Mouse (Mus musculus) heart, postnatal 0 days (tissue): Measurements from ENCODE around the gene Atp6v1c2. TPM values are rescaled to one million over a fixed set of nuclear protein-coding genes. Genes with fewer than 3 reads are reported as not detected.
A peak's percentile ranks its signal among the peaks of the same experiment; 100 is the strongest.

Experiments used
- ATAC-seq: fragments of 200-750 bp; cut with Nextera tagmentation; 2 replicates; pipeline ENCODE4 v1.8.0; 2017; ENCODE audit warnings: low read depth, moderate number of reproducible peaks, moderate library complexity; ENCODE audit not compliant: insufficient read depth
- DNase-seq: peaks from one replicate; pipeline ENCODE4 v3.0.0-alpha.2; 2016; ENCODE audit warnings: low spot score
- H3K27ac ChIP-seq: fragments of 300-500 bp; sonication (generic); 2 replicates; pipeline ENCODE4 v1.5.1; 2014; ENCODE audit warnings: low read depth, mild to moderate bottlenecking
- H3K27me3 ChIP-seq: fragments of 300-500 bp; sonication (generic); 2 replicates; pipeline ENCODE4 v1.6.1; 2014; ENCODE audit warnings: low read length, mixed read lengths; ENCODE audit not compliant: control insufficient read depth, insufficient read depth
- H3K36me3 ChIP-seq: fragments of 300-500 bp; sonication (generic); replicated peaks from 2 replicates; pipeline ENCODE4 v1.6.1; 2014; ENCODE audit warnings: low read length, mixed read lengths; ENCODE audit not compliant: control insufficient read depth, insufficient read depth
- H3K4me1 ChIP-seq: fragments of 300-500 bp; sonication (generic); 2 replicates; pipeline ENCODE4 v1.6.1; 2014; ENCODE audit warnings: antibody characterized with exemption; ENCODE audit not compliant: control insufficient read depth, insufficient read depth
- H3K4me2 ChIP-seq: fragments of 300-500 bp; sonication (generic); 2 replicates; pipeline ENCODE4 v1.6.1; 2014; ENCODE audit warnings: low read depth, mild to moderate bottlenecking, low read length, moderate library complexity
- H3K4me3 ChIP-seq: fragments of 300-500 bp; sonication (generic); 2 replicates; pipeline ENCODE4 v1.5.1; 2014; ENCODE audit warnings: low read depth, low read length
- H3K9ac ChIP-seq: fragments of 300-500 bp; sonication (generic); replicated peaks from 2 replicates; pipeline ENCODE4 v1.6.1; 2014; ENCODE audit warnings: low read depth, low read length, mixed read lengths
- H3K9me3 ChIP-seq: fragments of 300-500 bp; sonication (generic); replicated peaks from 2 replicates; pipeline ENCODE4 v1.6.1; 2016; ENCODE audit warnings: low read length; ENCODE audit not compliant: control insufficient read depth
- CTCF ChIP-seq: IDR thresholded peaks from 2 replicates; pipeline ENCODE4 v1.5.1; 2016; ENCODE audit warnings: antibody characterized with exemption, control low read depth, low read depth
- EP300 ChIP-seq: IDR thresholded peaks from 2 replicates; pipeline ENCODE4 v1.6.1; 2016; ENCODE audit warnings: antibody characterized with exemption, low read depth
- WGBS: fragments of 180-500 bp; shearing (Covaris S2); extraction: QIAGEN DNeasy Blood & Tissue Kit; methylation state at CpG from one replicate; pipeline ENCODE4 v1.1.7; 2014; 5-methylcytosine and 5-hydroxymethylcytosine counted together
- polyA plus RNA-seq: library from polyadenylated mRNA; unstranded; fragments of >200 nt; fragmentation: Nextera tagmentation; extraction: Ambion mirVana; gene quantifications from 2 replicates; pipeline ENCODE4 v1.2.1, GENCODE M21; 2015
- total RNA-seq: library from RNA; depleted of rRNA; stranded (reverse); fragments of >200 nt; gene quantifications from 2 replicates; pipeline ENCODE4 v1.2.3, GENCODE M21; 2014; ENCODE audit warnings: low replicate concordance

Gene Atp6v1c2
- total and polyA plus RNA-seq, 2 experiments from 2014 or later = 0.12 TPM; not detected in 1

DNA sequence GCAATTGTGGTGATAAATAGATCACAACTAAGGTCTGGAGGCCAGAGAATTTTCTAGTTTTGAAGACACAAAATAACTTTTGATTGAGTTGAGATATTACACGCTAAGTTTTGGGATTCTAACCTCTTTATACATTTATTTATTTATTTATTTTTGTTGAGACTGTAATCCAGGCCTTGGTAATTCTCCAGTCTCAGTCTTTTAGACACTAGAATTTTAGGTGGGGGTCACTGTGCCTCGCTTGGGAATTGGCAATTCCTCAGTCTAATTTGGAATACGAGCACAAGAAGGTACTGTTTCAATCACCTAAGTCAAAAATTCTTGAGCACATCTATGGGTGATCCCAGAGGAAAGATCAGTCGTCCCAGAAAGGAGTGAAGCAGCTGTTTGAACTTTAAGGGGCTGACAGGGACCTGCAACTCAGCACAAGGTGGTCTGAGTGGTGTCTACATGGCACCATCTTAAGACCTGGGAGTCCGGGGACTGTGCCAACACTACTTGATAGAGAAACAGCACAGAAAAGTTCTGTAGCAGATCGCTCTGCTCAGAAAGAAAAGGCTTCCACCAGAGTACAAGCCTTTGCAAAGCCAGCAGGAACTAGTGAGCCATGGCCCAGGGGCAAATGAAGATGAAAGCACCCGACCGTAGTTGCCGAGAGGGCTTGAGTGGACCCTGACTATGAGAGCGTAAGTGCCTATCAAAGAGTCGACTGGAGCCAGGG, 18.3 kb upstream of the Atp6v1c2 start:
- H3K4me2 ChIP-seq = peak overlapping the region; percentile 69
- TF ChIP-seq CTCF (no peak), EP300 (no peak)
- no peaks in the 10 kb centered on the region for H3K27me3 ChIP-seq
- peak overlapping the region; percentile 93 for H3K4me3 ChIP-seq
- H3K9me3 ChIP-seq = no peaks in the 10 kb centered on the region
- peak overlapping the region; percentile 60; the same call in 1 of the 2 replicates for H3K27ac ChIP-seq
- H3K9ac ChIP-seq = peak overlapping the region; percentile 76
- DNase-seq (no peak), ATAC-seq (peak; percentile 42; the same call in 1 of the 2 replicates)
- H3K4me1 ChIP-seq = peaks cover 11% of the 10 kb centered on the region; the same call in 1 of the 2 replicates
- peaks cover 14% of the 10 kb centered on the region; the same call in 1 of the 2 replicates for H3K36me3 ChIP-seq
- 34% methylated on average over 11 of the region's 11 CpGs for WGBS

DNA sequence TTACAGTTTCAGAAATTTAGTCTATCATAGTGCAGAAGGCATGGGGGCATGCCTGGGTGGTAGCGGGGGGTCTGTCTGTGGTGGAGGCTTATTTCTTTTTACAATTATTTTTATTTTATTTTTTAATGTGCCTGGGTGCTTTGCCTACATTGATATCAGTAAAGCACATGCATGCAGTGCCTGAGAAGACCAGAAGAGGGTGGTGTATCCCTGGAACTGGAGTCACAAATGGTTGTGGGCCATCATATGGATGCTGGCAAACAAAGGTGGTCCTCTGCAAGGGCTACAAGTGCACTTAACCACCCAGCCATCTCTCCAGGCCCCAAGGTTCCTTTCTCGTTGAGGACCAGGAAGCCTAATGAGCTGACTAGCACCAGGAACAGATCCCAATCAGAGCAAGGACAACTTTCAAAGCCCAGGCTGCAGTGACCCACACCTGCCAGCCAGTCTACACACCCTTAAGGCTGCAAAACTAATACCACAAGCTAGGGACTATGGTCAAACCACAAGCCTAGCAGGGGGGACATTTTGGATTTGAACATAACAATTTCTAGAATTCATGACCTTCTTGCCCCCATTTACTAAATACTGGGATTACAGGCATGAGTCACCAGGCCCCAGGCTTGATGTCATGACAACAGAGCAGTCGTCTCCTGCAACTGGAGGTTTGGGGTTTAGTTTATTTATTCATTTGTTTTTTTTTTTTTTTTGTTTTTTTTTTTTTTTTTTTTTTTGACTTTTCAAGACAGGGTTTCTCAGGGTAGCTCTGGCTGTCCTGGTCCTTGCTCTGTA, 10.2 kb upstream of the Atp6v1c2 start:
- DNase-seq = no peak
- no peaks in the 10 kb centered on the region for H3K27me3 ChIP-seq
- TF ChIP-seq CTCF (peak; percentile 32), EP300 (no peak)
- no peak overlapping the region for H3K9ac ChIP-seq
- no peaks in the 10 kb centered on the region for H3K9me3 ChIP-seq
- H3K27ac ChIP-seq = no peak overlapping the region
- no peak overlapping the region for H3K4me2 ChIP-seq
- H3K4me1 ChIP-seq = no peaks in the 10 kb centered on the region
- ATAC-seq = no peak
- WGBS = 54% methylated on average over 3 of the region's 3 CpGs
- H3K36me3 ChIP-seq = no peaks in the 10 kb centered on the region
- no peak overlapping the region for H3K4me3 ChIP-seq

DNA sequence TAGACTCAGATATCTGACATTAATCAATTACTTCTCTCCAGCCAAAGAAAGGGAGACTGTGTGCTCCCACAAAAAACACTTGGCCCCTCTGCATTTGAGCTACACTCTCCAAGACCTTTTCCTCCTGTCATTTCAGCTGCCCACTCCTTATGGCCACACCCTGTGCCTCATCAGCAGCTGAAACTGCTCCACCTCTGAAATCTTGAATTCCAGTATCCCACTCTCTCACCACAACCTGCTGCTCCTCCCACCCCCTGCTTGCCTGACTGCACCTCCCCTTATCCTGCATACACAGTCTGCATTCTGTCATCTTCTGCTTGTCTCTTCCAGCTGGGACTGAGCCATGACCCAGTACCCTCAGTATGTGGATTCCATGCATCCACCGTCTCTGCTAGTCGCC, 9.2 kb upstream of the Atp6v1c2 start:
- DNase-seq (no peak), ATAC-seq (no peak)
- Histone ChIP-seq H3K4me3 (no peak overlapping the region), H3K4me2 (no peak overlapping the region), H3K9me3 (no peaks in the 10 kb centered on the region), H3K4me1 (no peaks in the 10 kb centered on the region), H3K27ac (no peak overlapping the region), H3K36me3 (no peaks in the 10 kb centered on the region), H3K27me3 (no peaks in the 10 kb centered on the region), H3K9ac (no peak overlapping the region)
- no peak for TF ChIP-seq CTCF
- no peak for TF ChIP-seq EP300
- 36% methylated on average over 2 of the region's 2 CpGs for WGBS

DNA sequence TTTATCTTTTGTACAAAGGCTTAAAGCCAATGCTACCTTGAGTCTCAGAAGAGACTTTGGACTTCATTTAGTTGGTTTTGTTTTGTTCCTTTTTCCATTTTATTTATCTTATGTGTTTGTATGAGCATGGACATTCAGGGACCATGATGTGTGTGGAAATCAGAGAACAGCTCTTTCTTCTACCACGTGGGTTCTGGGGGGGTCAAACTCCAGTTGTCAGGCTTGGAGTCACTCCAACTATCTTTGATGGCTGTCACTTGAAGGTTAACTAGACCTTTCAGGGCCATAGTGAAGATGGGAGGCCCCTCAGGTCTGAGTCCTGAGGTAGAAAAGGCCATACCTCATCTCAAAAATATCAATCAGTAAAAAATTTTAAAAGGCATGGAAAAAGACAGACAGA, 4.3 kb upstream of the Atp6v1c2 start:
- WGBS = 26% methylated on average over 1 of the region's 1 CpGs

DNA sequence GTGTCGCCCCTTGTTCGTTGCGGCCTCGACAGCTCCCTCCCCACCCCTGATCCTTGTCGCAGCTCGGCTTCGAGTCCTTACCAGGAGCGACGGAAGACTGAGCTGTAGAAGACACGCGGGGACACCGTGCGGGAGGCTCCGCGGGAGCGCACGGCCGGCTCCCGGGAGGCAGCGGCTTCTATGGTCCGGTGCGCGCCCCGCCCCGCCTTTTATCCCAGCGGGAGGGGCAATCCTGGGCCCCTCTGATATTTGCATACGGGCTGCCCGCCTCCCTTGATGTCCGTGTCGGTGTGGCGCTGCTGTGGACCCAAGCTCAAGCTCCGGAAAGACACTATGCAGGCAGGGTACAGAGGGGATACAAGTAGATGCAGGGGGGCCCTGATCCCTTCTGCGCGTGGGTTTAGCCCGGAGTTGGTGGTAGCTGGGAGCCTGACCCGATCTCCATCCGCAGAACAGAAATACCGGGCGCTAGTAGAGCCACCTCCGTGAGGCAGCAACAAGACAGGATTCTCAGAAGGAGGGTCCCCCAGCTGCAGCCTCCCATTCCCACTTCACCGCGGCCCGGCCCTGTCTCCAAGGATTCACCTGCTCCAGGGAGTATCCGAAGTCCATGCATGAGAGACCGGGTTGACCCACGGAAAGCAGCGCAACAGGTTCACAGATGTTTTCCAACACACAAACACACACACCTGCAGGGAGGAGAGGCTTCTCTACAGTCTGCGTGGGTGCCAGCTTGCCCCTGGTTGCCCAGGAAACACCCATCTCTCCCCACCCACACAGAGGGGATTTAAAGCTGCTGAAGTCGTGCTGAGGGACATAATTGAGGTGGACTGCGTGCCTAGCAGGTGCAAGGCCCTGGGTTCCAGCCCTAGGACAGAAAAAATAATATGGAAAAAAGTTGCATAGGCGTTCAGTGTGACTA, 4.3 kb downstream of the Atp6v1c2 start:
- no peak for DNase-seq
- TF ChIP-seq CTCF (no peak), EP300 (no peak)
- ATAC-seq = no peak

More for the DNA sequence above, 4.3 kb upstream of the Atp6v1c2 start:
- no peak overlapping the region for H3K27ac ChIP-seq
- ATAC-seq = no peak
- DNase-seq = no peak
- no peak overlapping the region for H3K4me3 ChIP-seq
- H3K9ac ChIP-seq = no peak overlapping the region
- H3K4me1 ChIP-seq = no peaks in the 10 kb centered on the region
- no peak for TF ChIP-seq EP300
- TF ChIP-seq CTCF = no peak
- H3K9me3 ChIP-seq = no peaks in the 10 kb centered on the region
- no peaks in the 10 kb centered on the region for H3K27me3 ChIP-seq
- H3K4me2 ChIP-seq = no peak overlapping the region
- no peaks in the 10 kb centered on the region for H3K36me3 ChIP-seq

More for the DNA sequence above, 4.3 kb downstream of the Atp6v1c2 start:
- Histone ChIP-seq H3K9ac (0 out of 2 replicates have a peak overlapping the region, but pooled peaks have one; percentile 18), H3K4me3 (peak overlapping the region; percentile 51), H3K4me1 (0 out of 2 replicates have a peak, but pooled peaks cover 3% of the 10 kb centered on the region), H3K27me3 (peaks cover 31% of the 10 kb centered on the region), H3K9me3 (no peaks in the 10 kb centered on the region), H3K27ac (no peak overlapping the region), H3K4me2 (peak overlapping the region; percentile 75), H3K36me3 (no peaks in the 10 kb centered on the region)
- 6% methylated on average over 48 of the region's 51 CpGs for WGBS
